Mouse (Mus musculus) urinary bladder, postnatal 14 days (tissue): ENCODE measurements at regions not wholly inside any gene's neighbourhood (a gene's known extent, or its start where the extent isn't known, plus 50 kb on each side); places are given as distances from the start of the nearest gene placed in this dataset.
"Not testable (repeated sequence)": the region's sequence is repeated elsewhere in the genome, so short reads cannot be mapped to it uniquely, and the experiment has no call there.

Experiments used
- DNase-seq: peaks from one replicate; pipeline ENCODE4 v3.0.0; 2021; ENCODE audit warnings: low spot score

GRCm38 (mm10) chr10:8136662-8137061 is 180.6 kb upstream of the Tab2 start:
- no peak for DNase-seq

DNA sequence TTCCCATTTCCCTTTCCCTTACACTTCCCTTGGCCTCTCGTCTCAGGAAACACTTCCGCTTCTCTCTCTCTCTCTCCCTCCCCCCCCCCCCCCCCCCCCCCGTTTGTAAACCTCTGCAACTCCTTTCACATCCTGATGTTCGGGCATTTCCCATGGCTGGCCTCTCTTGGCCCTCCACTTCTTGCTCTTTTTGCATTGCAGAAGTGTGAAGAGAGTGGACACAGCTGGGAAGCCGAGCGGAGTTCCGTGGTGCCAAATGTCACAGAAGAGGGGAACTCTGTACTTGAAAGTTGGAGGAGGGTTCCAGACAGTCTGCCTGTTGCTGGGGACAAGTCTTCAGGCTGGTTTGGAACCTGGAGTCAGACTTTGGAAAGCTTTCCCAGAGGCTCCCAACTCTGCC is 179.2 kb upstream of the Tab2 start:
- no peak for DNase-seq

DNA sequence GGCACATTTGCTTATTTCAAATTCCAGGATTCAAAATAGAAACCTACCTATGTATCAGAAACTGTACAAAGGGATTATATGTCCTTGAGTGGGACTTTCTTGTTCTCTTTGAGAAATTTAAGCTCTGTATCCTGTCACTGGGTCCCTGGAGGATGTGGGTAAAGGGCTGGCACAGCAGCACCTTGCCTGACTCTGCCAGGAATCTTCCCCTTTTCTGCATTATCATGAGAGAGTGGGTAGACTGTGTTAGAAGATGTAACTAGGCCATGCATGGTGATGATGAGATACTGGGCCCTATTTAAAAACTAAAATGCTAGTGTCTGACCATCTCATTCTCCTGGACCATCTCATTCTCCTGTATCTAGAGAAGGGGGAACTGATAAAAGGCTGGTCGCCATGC is 178.4 kb upstream of the Tab2 start:
- no peak for DNase-seq

DNA sequence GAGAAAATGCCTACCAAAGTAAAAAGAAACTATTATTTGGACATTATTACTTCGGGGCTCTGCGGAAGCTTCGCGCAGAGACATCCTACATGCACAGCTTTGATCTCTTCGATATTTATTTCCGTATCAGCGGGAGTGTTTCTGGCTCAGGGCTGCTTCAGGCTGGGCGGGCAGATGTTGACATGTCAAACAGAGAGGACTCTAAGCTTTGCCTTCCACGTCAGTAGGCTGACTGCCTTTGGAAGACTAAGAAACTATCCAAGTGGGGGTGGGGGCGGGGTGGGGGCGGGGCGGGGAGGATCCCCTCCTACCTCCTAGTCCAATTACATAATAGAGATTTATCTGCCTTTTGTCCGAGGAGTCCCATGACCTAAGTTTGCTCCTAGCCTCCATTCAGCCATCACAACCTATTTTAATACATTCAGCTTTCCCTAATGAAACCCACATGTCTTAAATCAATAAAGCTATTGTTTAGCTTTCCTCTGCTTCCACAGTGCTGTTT is 177.5 kb upstream of the Tab2 start:
- DNase-seq: no peak

- no peak for DNase-seq
Measured at GRCm38 (mm10) chr10:8132795-8133194, 176.8 kb upstream of the Tab2 start.

- DNase-seq: no peak
Measured at GRCm38 (mm10) chr10:8130472-8131241, 174.6 kb upstream of the Tab2 start.

DNA sequence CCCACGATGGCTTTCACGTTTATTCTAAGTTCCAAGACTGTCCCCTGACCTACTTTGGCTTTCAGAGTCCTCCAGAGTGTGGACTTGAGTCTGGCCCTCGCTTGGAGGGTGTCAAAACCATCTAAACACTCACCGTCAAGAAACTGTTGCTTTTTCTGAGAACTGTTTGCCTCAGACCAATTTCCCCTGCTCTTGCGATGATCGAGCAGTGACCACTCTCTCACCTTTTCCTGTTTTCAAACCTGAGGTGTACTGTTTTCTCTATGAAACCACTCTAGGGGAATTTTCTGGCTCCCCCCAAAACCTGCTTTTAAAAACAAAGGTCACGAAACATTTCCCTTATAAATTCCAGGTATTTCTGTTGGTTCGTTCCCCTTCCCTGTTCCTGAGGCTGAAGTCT is 174.0 kb upstream of the Tab2 start:
- DNase-seq: no peak

- no peak for DNase-seq
Measured at GRCm38 (mm10) chr10:8124124-8124523, 168.1 kb upstream of the Tab2 start.

GRCm38 (mm10) chr10:8121895-8122294 is 165.9 kb upstream of the Tab2 start:
- DNase-seq: no peak

- DNase-seq: no peak
Measured at GRCm38 (mm10) chr10:8116821-8117220, 160.8 kb upstream of the Tab2 start.

- DNase-seq: not testable (repeated sequence)
Measured at GRCm38 (mm10) chr10:8114932-8115331, 158.9 kb upstream of the Tab2 start.

DNA sequence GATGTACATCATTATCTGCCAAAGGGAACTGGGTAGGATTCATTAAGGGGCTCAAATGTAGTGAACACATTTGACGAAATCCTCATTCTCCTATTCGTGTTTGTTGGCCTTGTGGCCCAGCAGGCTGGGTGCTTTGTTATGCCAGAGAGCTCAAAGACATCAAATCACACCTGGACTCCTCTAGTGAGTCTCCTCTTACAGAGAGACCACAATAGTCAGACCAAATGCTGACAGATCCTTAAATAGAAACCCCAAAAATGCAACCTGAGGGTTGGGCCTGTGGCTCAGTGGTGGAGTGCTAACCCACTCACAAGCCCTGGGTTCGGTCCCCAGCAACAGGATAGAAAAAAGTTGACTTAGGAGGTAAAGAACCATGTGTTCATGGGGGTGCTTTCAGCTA is 158.5 kb upstream of the Tab2 start:
- no peak for DNase-seq

DNA sequence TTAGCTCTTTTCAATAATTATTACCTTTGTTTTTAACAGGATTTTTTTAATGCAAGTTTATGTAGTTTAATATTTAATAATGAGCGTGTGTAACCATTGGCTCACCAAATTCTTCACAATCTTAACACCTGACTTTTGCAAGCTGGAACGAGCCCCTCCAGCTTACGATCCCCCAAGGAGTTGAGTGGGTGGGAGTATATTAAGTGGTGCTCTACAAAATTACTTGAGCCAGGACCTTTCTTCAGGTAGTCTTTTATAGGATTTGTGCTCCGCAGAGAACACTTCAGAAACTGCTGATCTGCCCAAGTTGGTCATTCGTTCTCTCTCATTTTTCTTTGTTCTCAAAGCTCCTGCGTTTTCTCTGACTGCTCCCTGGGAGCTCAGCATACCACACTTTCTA is 144.5 kb upstream of the Tab2 start:
- DNase-seq: no peak

DNA sequence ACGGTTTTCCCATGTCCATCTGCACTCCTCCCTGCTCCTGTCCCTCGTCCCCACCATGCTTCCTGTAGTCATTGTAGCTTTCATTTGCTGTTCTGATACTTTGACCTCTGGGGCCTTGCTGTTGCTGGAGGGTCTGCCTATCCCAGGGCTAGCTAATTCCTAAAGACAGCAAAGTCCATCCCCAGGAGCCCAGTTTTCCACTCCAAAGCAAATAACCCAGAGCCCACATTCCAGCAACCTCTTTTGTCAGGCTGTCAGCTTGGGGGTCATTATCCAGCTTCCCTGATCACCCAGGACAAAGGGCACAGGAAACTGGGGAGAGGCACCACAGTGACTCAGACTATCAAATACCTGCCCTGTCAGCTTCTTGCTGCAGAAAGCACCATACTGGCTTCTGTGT is 139.9 kb upstream of the Tab2 start:
- DNase-seq: no peak

DNA sequence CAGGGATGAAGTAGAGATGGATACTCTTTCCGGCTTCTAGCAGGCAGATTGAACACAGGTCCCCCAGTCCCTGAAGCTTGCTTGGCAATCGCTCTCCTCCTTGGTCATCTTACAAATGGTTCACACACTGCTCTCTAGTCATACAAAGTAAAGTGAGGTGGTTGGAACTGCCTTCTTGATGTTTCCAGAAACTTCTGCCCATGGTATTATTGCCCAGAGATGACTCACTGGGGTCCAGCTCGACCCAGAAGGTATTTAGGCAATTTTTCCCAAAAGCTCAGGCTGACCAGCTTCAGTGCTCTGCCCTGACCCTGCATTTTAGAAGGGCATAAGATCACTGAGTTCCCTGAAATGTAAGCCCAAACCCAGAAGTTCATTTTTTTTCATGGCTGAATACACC is 139.2 kb upstream of the Tab2 start:
- no peak for DNase-seq

GRCm38 (mm10) chr10:8091871-8092552 is 136.0 kb upstream of the Tab2 start:
- no peak for DNase-seq

DNA sequence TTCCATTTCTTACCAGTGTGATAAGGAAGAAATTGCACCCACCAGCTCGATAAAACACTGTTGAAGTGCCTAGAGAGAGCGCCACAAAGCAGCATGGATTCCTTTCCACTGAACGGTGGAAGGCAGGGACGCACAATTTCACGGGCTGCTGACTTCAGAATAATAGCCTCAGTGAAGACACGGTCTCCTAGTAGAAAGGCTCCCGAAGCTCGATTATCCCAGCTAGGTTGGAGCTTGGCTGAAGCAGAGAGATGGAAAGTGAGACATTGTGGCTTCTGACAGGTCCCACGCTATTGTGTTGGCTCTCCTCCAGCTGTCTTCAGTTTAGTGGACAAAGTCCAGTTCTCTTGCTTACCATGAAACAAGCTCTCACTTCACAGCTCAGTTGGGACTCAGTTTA is 133.3 kb upstream of the Tab2 start:
- DNase-seq: no peak

- no peak for DNase-seq
Measured at GRCm38 (mm10) chr10:8088737-8089136, 132.7 kb upstream of the Tab2 start.

DNA sequence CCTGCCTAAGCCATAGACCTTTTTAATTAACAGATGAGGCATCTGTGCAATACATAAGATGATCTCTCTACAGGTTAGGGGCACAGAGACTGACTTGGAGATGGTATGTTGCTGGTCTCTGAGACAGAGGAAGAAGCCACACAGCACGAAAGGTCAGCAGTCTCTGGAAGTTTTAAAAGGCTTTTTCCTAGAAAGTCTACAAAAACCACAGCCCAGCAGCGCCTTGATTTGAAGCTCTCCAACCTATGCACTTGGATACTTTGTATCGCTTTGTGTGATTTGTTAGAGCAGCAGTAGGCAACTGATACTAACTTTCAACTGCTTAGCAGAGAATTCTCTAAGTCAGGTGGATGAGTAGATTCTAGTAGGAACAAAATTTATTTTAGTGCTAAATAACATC is 132.3 kb upstream of the Tab2 start:
- no peak for DNase-seq

- DNase-seq: peak; percentile 10
Measured at GRCm38 (mm10) chr10:8087106-8087505, 131.1 kb upstream of the Tab2 start.

- DNase-seq: no peak
Measured at GRCm38 (mm10) chr10:8086442-8086841, 130.4 kb upstream of the Tab2 start.

- DNase-seq: no peak
Measured at GRCm38 (mm10) chr10:8077904-8078811, 122.1 kb upstream of the Tab2 start.

- DNase-seq: no peak
Measured at GRCm38 (mm10) chr10:8072463-8072862, 116.4 kb upstream of the Tab2 start.
